Mouse (Mus musculus) 416B (cell line): ENCODE measurements around the gene 4931429L15Rik.
A peak's percentile ranks its signal among the peaks of the same experiment; 100 is the strongest.
"Not testable (repeated sequence)": the region's sequence is repeated elsewhere in the genome, so short reads cannot be mapped to it uniquely, and the experiment has no call there.

Experiments
- DNase-seq: peaks from one replicate; pipeline ENCODE4 v3.0.0; 2011; ENCODE audit warnings: low read depth

4931429L15Rik gene

GRCm38 (mm10) chr9:46319886-46320285 lies at the start of gene 4931429L15Rik:
Gene 4931429L15Rik, minus strand, starts transcription at chr9:46319986.
- not testable (repeated sequence) for DNase-seq

GRCm38 (mm10) chr9:46362459-46362858 lies 42.7 kb upstream of the 4931429L15Rik start:
- DNase-seq = peak; percentile 77

- DNase-seq = peak; percentile 5
Observed at GRCm38 (mm10) chr9:46361461-46362111, 41.8 kb upstream of the 4931429L15Rik start.

GRCm38 (mm10) chr9:46353992-46354391 lies 34.2 kb upstream of the 4931429L15Rik start:
- peak; percentile 72 for DNase-seq

GRCm38 (mm10) chr9:46353330-46353724 lies 33.5 kb upstream of the 4931429L15Rik start:
- no peak for DNase-seq

GRCm38 (mm10) chr9:46352651-46353329 lies 33.0 kb upstream of the 4931429L15Rik start:
- DNase-seq = no peak

GRCm38 (mm10) chr9:46350451-46350981 lies 30.7 kb upstream of the 4931429L15Rik start:
- DNase-seq = no peak

GRCm38 (mm10) chr9:46345887-46346665 lies 26.3 kb upstream of the 4931429L15Rik start:
- no peak for DNase-seq

GRCm38 (mm10) chr9:46339051-46339652 lies 19.4 kb upstream of the 4931429L15Rik start:
- no peak for DNase-seq

- no peak for DNase-seq
Observed at GRCm38 (mm10) chr9:46338384-46338783, 18.6 kb upstream of the 4931429L15Rik start.

GRCm38 (mm10) chr9:46337852-46338291 lies 18.1 kb upstream of the 4931429L15Rik start:
- no peak for DNase-seq

GRCm38 (mm10) chr9:46337331-46337730 lies 17.5 kb upstream of the 4931429L15Rik start:
- DNase-seq = no peak

GRCm38 (mm10) chr9:46336294-46336693 lies 16.5 kb upstream of the 4931429L15Rik start:
- DNase-seq = not testable (repeated sequence)

- no peak for DNase-seq
Observed at GRCm38 (mm10) chr9:46335461-46335995, 15.7 kb upstream of the 4931429L15Rik start.

- DNase-seq = no peak
Observed at GRCm38 (mm10) chr9:46334471-46335025, 14.8 kb upstream of the 4931429L15Rik start.

- DNase-seq = no peak
Observed at GRCm38 (mm10) chr9:46331301-46331700, 11.5 kb upstream of the 4931429L15Rik start.

GRCm38 (mm10) chr9:46330586-46330895 lies 10.8 kb upstream of the 4931429L15Rik start:
- DNase-seq = no peak

- no peak for DNase-seq
Observed at GRCm38 (mm10) chr9:46329801-46330585, 10.2 kb upstream of the 4931429L15Rik start.

- no peak for DNase-seq
Observed at GRCm38 (mm10) chr9:46329250-46329648, 9.5 kb upstream of the 4931429L15Rik start.

GRCm38 (mm10) chr9:46328572-46329249 lies 8.9 kb upstream of the 4931429L15Rik start:
- no peak for DNase-seq
